Mouse (Mus musculus): ENCODE results near the gene Frmpd1. TPM values are rescaled to one million over a fixed set of nuclear protein-coding genes. Genes with fewer than 3 reads are reported as not detected.
A peak's percentile ranks its signal among the peaks of the same experiment; 100 is the strongest.

Gene Frmpd1
- total RNA-seq, 2 experiments from 2014 or later: 16.4 to 21.7 TPM

DNA sequence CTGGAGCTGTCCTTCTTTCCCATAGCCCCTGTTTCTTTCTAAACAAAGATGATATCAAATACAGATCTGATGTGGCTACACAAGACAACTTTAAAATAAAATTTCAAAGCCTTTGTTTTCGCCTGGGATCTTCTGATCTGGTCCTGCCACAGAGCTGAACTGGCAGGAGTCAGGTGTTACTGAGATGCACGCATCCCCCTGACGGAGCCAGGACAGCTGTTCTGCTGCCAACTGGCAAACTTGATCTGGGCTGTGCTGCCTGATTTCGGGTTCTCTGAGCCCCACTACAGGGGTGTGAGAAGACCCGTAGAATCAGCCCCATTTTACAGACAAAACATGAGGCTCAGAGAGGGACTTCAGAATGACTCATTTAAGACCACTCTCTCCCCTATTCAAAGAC, 45.6 kb downstream of the Frmpd1 start:
- DNase-seq (ENCODE audit: low spot score in 2 of 2): no peak

DNA sequence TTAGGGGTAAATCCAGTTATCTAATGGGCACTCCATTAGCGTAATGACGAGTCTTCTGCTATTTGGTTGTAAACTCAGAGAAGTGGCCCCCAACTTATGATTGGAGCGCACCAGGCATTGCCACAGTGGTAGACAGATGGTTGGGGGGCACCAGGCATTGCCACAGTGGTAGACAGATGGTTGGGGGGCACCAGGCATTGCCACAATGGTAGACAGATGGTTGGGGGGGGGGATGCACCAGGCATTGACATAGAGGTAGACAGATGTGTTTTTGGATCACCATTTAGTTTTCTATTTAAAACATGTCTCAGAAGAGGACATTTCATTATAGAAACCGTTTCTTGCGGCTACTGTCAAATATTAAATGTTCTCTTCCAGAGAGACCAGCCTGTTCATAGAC, 53.6 kb downstream of the Frmpd1 start:
- DNase-seq (ENCODE audit: low spot score in 2 of 2): peak in 1 of 2 experiments; percentile 50

DNA sequence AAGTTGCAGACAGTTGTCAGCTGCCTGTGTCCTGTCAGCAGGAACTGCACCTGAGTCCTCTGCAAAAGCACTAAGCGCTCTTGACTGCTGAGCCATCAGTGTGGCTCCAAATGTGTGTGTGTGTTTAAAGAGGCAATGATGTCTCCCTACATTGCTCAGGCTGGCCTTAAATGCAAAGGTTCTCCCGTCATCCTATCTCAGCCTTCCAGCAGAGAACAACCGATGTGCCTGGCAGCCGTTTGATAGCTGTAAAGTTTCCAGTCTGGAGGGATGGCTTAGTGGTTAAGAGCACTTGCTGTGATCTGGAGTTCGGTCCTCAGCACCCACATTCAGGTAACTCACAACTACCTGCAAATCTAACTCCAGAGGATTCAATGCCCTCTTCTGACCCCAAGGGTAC, 56.7 kb downstream of the Frmpd1 start:
- no peak for DNase-seq (ENCODE audit: low spot score in 2 of 2)

DNA sequence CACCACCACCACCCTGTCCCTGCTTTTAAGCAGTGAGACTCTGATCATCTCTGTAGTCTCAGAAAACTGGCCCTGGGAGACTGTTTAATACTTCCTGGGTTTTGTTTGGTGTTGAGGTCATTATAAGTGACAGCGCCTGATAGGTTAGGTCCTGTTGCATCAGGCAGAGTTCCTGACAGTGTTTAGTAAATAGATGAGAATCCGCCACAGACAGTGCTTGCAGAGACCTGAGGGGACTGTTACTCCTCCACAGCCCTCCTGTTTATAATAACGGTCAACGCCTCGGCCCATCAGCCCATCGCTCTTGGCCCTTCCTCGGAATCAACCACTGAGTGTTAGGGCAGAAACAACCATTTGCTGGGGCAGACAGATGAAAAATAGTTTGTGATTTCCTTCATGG, 57.5 kb downstream of the Frmpd1 start:
- no peak for DNase-seq (ENCODE audit: low spot score in 2 of 2)

GRCm38 (mm10) chr4:45243211-45243902, 58.7 kb downstream of the Frmpd1 start:
- DNase-seq (ENCODE audit: low spot score in 2 of 2): no peak

DNA sequence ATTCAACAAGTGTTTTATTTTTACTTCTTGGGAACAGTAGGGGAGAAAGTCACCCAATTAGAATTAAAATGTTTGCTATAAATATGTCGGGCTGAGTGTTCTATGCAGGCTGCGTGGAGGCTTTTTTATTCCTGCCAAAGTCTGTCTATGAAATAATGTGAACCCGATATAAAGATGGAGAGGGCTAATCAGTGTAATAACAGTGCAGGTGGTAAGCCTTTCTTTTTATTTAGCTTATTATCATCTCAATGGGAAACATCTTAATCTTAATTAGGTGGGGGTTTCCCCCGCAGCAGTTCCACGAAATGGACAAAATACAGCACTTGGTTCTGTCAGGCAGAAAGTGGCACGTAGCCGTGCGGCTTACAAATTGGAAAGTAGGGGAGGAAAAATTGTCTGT, 66.6 kb downstream of the Frmpd1 start:
- no peak for DNase-seq (ENCODE audit: low spot score in 2 of 2)

DNA sequence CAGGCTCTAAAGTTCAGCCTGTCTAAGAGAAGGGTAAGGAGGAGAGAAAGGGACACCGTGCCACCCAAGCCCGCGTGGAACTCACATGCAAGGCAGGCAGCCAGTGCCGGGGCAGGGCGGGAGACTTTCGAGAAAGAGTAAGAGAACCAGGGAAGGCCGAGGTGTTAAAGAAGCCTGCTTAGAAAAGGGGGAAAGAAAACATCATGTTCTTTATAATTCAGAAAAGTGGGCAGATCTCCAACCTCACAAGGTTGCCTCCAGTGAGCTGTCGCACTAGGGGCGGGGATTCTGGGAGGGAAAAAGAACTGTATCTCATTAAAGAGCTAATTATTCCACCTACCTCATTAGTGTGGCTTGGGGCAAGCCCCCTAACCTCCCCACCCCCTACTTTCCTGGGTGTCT, 68.2 kb downstream of the Frmpd1 start:
- DNase-seq (ENCODE audit: low spot score in 2 of 2): peak in 1 of 2 experiments; percentile 51

DNA sequence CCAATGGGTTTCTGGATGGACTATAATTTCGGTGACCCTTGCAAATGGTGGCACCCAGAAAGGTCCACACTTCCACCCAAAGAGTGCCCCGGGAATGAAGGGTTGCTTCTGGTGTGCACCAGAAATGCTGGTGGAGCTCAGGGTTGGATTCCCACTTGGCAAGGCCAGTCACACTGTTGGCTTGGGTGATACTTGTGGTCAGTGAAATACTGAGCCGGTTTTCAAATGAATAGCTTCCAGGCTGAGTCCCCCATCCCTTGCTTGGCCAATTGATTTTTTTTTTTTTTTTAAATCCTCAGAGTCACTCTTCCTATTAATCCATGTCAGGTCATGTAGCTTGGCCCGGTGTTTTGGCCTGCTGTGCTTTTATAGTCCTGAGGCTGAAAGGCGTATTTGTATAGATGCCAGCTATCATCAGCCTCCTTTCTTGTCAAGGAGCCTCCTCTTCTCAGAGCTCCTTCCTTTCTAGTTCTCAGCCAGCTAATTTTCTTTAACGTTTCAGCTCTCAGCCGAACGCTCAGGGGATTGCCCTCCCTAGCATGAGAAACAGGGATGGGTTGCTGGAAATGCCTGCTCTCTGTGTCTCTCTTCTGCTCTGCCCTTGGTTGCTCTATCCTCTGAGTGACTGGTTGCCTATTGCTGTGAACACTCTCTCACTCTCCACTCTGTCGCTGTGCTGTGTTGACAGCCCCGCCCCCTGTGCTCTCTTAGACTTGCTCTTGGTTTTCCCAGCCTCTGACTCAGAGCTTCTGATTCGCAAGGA, 69.3 kb downstream of the Frmpd1 start:
- peak in 1 of 2 experiments; percentile 48 for DNase-seq (ENCODE audit: low spot score in 2 of 2)

DNA sequence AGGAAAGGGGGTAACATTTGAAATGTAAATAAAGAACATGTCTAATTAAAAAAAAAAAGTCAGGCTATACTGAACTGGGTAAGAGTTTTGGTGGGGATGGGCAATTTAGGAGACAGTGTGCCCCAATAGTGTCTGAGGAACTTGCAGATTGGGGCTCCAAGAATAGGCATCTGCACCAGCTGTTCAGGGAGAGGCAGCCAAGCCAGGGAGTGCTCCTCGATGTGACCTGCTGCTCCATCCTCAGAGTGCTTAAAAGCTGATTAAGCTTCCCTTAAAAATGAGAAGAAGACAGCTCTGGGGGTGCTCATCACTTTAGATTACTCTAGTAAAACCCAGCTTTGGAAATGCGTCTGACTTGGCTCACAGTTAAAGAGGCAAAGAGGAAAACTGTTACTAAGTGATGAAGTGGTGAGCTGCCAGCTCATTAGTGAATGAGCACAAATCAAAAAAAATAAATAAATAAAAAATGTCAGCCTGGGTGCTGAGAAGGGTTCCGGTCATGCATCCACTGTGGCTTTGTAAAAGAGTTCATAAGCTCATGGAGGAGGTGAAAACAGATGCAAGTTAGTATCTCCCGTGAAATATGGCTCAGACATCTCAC, 74.7 kb downstream of the Frmpd1 start:
- no peak for DNase-seq (ENCODE audit: low spot score in 2 of 2)

DNA sequence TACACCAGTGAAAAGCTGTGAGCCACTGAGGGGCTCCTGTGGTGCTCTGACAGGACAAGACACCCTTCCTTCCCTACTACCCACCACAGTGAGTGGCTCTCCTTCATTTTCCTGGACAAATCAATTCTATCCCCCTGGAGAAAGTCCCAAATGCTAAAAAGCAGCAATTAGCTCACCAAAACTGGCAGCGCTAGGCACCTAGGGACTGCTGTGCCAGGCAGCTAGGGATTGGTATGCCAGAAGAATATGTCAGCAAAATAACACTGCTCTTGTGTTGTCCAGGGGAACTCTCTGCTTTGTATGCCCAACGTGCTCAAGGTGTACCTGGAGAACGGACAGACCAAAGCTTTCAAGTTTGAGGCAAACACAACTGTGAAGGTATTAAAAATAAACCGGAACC, 76.9 kb downstream of the Frmpd1 start:
- peak in 1 of 2 experiments; percentile 34 for DNase-seq (ENCODE audit: low spot score in 2 of 2)

DNA sequence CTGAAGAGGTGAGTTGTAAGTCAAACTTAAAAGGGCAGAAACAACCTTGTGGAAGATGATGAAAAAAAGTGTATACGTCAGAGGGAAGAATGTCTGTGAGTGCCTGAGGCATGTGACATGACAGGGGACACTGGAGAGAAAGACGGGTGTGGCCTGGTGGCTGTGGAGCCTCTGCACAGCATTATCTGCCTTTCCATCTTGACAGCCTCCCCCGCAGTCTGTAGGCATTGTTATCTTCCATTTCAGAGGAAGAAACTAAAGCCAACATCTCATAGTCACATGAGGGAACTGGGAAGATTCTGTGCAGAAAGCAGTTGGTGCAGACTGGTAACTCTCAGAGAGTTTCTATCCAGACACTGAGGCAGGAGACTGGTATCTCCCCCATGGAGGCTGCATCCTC, 83.2 kb downstream of the Frmpd1 start:
- no peak for DNase-seq (ENCODE audit: low spot score in 2 of 2)

- peak; percentile 45 to 75 for DNase-seq (ENCODE audit: low spot score in 2 of 2)
Observed at GRCm38 (mm10) chr4:45271041-45271452, 86.4 kb downstream of the Frmpd1 start.

DNA sequence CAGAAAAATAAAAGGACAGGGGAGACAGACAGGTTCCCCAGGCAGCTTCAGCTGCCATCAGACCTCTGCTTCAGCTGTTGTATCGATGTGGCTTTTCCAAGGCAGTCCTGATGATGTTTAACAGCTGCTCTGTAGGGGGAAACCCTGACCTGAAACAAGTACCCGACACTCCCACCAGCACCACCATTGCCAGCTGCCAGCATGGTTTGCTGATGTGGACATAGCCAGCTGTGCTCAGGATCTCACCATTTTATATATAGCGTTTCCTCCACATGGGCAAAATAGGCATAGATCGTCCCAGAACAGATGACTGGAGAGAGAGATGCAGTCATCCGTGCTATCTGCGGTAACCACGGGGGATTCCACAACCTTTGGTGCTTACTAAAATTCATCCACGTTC, 91.1 kb downstream of the Frmpd1 start:
- DNase-seq (ENCODE audit: low spot score in 2 of 2): no peak

DNA sequence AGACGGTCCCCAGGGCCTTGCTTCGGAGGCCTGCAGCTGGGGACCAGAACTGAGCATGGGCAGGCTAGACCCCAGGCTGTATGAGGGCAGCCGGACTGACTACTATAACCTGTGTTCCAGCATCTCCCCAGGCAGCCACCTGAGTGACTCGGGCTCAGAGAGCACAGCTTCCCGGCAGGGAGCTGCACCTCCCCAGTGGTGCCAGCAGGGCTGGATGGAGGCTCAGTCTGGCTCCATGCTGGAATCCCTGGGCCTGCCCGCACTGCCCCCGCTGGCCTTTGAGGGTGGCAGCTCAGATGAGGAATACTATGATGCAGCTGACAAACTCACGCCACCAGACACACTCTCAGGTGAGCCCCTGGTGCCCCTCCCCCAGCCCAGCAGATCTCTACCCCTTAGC, 94.6 kb downstream of the Frmpd1 start:
- no peak for DNase-seq (ENCODE audit: low spot score in 2 of 2)

GRCm38 (mm10) chr4:45279981-45280548, 95.4 kb downstream of the Frmpd1 start:
- peak; percentile 13 to 75 for DNase-seq (ENCODE audit: low spot score in 2 of 2)

GRCm38 (mm10) chr4:45286318-45286717, 101.6 kb downstream of the Frmpd1 start:
- no peak for DNase-seq (ENCODE audit: low spot score in 2 of 2)

DNA sequence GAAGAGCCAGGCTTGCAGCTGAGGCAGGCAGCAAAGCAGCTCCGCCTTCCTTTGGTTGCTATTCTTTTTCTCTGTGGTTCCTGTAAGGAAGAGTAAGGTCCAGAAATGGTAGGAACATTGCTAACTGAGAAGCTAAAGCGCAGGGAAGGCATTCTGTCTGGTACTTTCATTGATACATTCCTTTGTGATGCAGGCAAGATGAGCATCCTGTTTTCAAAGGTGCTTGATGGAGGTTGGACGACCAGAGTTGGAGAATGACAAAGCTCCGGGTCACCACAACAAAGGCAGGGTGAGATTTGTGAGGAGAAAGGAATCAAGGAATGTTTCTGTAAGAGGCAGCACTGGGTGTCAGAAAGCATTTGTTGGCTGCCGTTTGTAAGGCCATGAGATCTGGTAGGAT, 103.2 kb downstream of the Frmpd1 start:
- no peak for DNase-seq (ENCODE audit: low spot score in 2 of 2)

GRCm38 (mm10) chr4:45296662-45297564, 112.2 kb downstream of the Frmpd1 start, which contains the start of gene Trmt10b:
Gene Trmt10b, plus strand, starts transcription at chr4:45297127.
- DNase-seq (ENCODE audit: low spot score in 2 of 2): peak; percentile 50 to 84

GRCm38 (mm10) chr4:45305536-45305935, 120.9 kb downstream of the Frmpd1 start:
- no peak for DNase-seq (ENCODE audit: low spot score in 2 of 2)

DNA sequence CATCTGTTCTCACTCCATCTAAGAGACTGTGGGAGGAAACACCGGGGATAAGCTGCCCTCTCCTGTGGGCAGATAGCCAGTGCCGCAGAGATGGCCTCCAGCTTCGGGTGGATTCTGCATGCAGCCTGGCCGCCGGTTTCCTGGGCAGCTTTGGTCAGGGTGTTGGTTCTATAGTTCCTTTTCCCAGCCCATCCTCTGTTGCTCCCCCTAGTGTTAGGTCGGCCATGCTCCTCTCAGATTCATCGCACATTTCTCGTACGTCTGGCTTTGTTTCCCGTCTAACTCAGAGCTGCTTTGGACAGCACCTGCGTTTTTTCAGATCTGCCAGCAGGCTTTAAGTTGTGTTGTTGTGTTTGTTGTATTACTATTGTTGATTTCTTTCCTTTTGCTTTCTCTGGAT, 123.4 kb downstream of the Frmpd1 start:
- peak in 1 of 2 experiments; percentile 17 for DNase-seq (ENCODE audit: low spot score in 2 of 2)

DNA sequence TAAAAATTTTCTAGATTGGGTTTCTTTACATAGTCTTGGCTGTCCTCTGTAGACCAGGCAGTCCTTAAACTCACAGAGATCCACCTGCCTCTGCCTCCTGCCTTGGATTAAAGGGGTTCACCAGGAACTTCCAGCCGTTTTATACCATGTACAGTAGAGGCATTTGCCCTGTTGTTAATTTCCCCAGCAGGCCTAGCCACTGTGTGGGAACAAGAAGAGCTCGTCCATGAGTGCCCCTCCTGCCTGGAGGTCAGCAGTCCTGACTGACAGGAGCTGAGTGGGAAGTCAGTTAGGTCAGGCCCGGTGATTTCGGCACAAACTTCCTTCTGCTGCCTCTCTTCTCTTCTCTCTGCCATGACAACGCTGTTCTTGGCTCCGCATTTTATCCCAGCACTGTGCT, 123.9 kb downstream of the Frmpd1 start:
- no peak for DNase-seq (ENCODE audit: low spot score in 2 of 2)
